ENCODE assay signal across 31 mouse cellular contexts in the genomic region with DNA sequence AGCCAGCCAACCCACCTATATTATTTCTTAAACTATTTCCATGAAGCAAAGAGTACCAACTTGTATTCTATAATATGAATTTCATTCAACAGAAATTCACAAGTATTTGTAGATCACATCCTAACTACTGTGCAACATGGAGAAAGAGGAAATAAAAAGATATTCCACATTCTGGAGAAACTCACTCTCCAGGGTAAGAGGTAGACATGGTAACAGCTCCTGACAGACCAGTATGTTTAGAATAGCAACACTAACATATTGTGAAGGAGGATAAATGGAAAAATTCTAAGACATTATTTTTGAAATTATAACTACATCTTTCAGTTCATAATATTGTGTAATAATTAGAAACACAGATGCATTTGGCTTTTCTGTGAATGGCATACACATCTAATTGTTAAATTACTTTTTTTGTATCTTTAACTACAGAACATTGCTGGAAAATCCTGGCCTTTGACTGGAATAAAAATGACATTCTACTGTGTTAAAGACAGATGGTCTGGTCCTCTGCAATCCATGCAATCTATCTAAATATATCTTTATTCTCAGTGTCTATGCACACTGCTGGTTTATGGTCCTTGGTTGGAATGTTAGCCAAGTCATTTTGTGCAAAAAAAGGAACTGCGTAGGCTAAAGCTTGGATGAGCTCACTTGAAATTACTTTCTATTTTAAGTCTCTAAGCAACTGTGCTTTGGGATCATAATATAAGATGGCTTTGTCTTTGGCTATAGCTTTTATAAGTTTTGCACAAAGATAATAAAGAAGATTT.
DNase-seq lines count a peak whose midpoint lies in the region; ATAC-seq and TF ChIP-seq lines count a peak whose summit lies in the region.
"Had no signal": no experiment of that assay in that cellular context is flagged by ENCODE, and none has a peak within 500 bp of the region (broad histone marks: within the 10 kb centered on the region; RNA-seq: fewer than 3 reads in every experiment).

No protein-coding gene starts in this region.

- H3K4me2 ChIP-seq in forebrain, postnatal 0 days (ENCODE audit: low read depth) = no peak overlapping the region
- H3K4me2 ChIP-seq in forebrain, embryonic 12.5 days = no peak overlapping the region
- H3K4me2 ChIP-seq in liver, postnatal 0 days (ENCODE audit: low read depth, low read length) = no peak overlapping the region
- H3K4me2 ChIP-seq: embryonic facial prominence, embryonic 15.5 days; forebrain, embryonic 13.5 days; hindbrain, embryonic 15.5 days; limb, embryonic 13.5 days; liver, embryonic 12.5 days; midbrain, embryonic 12.5 days; neural tube, embryonic 12.5 days had no signal

- H3K9ac ChIP-seq in forebrain, postnatal 0 days = no peak overlapping the region
- no peak overlapping the region for H3K9ac ChIP-seq in forebrain, embryonic 12.5 days
- no peak overlapping the region for H3K9ac ChIP-seq in liver, postnatal 0 days (replicated peaks)
- H3K9ac ChIP-seq: embryonic facial prominence, embryonic 15.5 days; forebrain, embryonic 13.5 days; hindbrain, embryonic 15.5 days; limb, embryonic 13.5 days; liver, embryonic 12.5 days; midbrain, embryonic 12.5 days; neural tube, embryonic 12.5 days had no signal

- no peak overlapping the region for H3K27ac ChIP-seq in forebrain, postnatal 0 days (ENCODE audit: low read depth, low read length)
- no peak overlapping the region for H3K27ac ChIP-seq in forebrain, embryonic 12.5 days
- no peak overlapping the region for H3K27ac ChIP-seq in liver, postnatal 0 days (ENCODE audit: low read depth)
- H3K27ac ChIP-seq: embryonic facial prominence, embryonic 10.5 days; embryonic facial prominence, embryonic 15.5 days; forebrain, embryonic 13.5 days; hindbrain, embryonic 10.5 days; hindbrain, embryonic 15.5 days; limb, embryonic 13.5 days; liver, embryonic 12.5 days; midbrain, embryonic 12.5 days; neural tube, embryonic 12.5 days had no signal

- H3K4me3 ChIP-seq in forebrain, postnatal 0 days (ENCODE audit: low read depth, low read length) = no peak overlapping the region
- no peak overlapping the region for H3K4me3 ChIP-seq in forebrain, embryonic 12.5 days (replicated peaks)
- no peak overlapping the region for H3K4me3 ChIP-seq in liver, postnatal 0 days (ENCODE audit: low read depth, low read length)
- H3K4me3 ChIP-seq: embryonic facial prominence, embryonic 10.5 days; embryonic facial prominence, embryonic 15.5 days; forebrain, embryonic 13.5 days; hindbrain, embryonic 10.5 days; hindbrain, embryonic 15.5 days; limb, embryonic 13.5 days; liver, embryonic 12.5 days; megakaryocyte, embryonic 14.5 days; midbrain, embryonic 12.5 days; myocyte; neural tube, embryonic 12.5 days had no signal

- TF ChIP-seq EP300 in liver, postnatal 0 days (IDR thresholded peaks at IDR 0.05; ENCODE audit: low read depth) = no peak

- no peaks in the 10 kb centered on the region for H3K9me3 ChIP-seq in forebrain, postnatal 0 days (ENCODE audit: low read length)
- no peaks in the 10 kb centered on the region for H3K9me3 ChIP-seq in forebrain, embryonic 12.5 days
- H3K9me3 ChIP-seq in liver, postnatal 0 days (ENCODE audit: low read length) = no peaks in the 10 kb centered on the region
- H3K9me3 ChIP-seq: embryonic facial prominence, embryonic 10.5 days; embryonic facial prominence, embryonic 15.5 days; forebrain, embryonic 13.5 days; hindbrain, embryonic 10.5 days; hindbrain, embryonic 15.5 days; limb, embryonic 13.5 days; liver, embryonic 12.5 days; megakaryocyte, embryonic 14.5 days; midbrain, embryonic 12.5 days; neural tube, embryonic 12.5 days had no signal

- WGBS in forebrain, postnatal 0 days = 74% methylated on average over 1 of the region's 1 CpGs
- 96% methylated on average over 1 of the region's 1 CpGs for WGBS in forebrain, embryonic 12.5 days
- 70% methylated on average over 1 of the region's 1 CpGs for WGBS in liver, postnatal 0 days (ENCODE audit: insufficient replicate concordance)

- H3K4me1 ChIP-seq in forebrain, postnatal 0 days (ENCODE audit: insufficient read depth) = no peaks in the 10 kb centered on the region
- H3K4me1 ChIP-seq in forebrain, embryonic 12.5 days = no peaks in the 10 kb centered on the region
- H3K4me1 ChIP-seq in liver, postnatal 0 days (ENCODE audit: insufficient read depth) = no peaks in the 10 kb centered on the region
- H3K4me1 ChIP-seq: embryonic facial prominence, embryonic 10.5 days; embryonic facial prominence, embryonic 15.5 days; forebrain, embryonic 13.5 days; hindbrain, embryonic 10.5 days; hindbrain, embryonic 15.5 days; limb, embryonic 13.5 days; liver, embryonic 12.5 days; megakaryocyte, embryonic 14.5 days; midbrain, embryonic 12.5 days; neural tube, embryonic 12.5 days had no signal

- DNase-seq in forebrain, postnatal 0 days = peak; percentile 0
- DNase-seq in layer of hippocampus, adult 9-11 months = peak; percentile 60
- no peak for DNase-seq in layer of hippocampus, postnatal 25 days (ENCODE audit: extremely low spot score in 1 of 2, low spot score in 1 of 2)
- peak; percentile 2 for DNase-seq in right cerebral cortex, adult 2 months (ENCODE audit: low spot score in 2 of 2)
- DNase-seq in right cerebral cortex, postnatal 4 days = no peak
- DNase-seq in liver, postnatal 0 days = no peak
- DNase-seq: adrenal gland, postnatal 10 days; cerebellum, adult 11-12 months; cerebellum, postnatal 14 days; gastrocnemius, postnatal 14 days; heart, postnatal 14 days; kidney, adult 11 months; kidney, postnatal 14 days; lung, adult 18-20 months; lung, postnatal 4 days; thymus, postnatal 4 days had no signal

- no peak for TF ChIP-seq CTCF in forebrain, postnatal 0 days (IDR thresholded peaks at IDR 0.05; ENCODE audit: low read depth)
- no peak for TF ChIP-seq CTCF in liver, postnatal 0 days (IDR thresholded peaks at IDR 0.05; ENCODE audit: low read depth)

- H3K27me3 ChIP-seq in forebrain, postnatal 0 days (ENCODE audit: insufficient read depth, low read length) = no peaks in the 10 kb centered on the region
- H3K27me3 ChIP-seq in forebrain, embryonic 12.5 days = no peaks in the 10 kb centered on the region
- no peaks in the 10 kb centered on the region for H3K27me3 ChIP-seq in liver, postnatal 0 days (ENCODE audit: insufficient read depth, low read length)
- H3K27me3 ChIP-seq: embryonic facial prominence, embryonic 15.5 days; forebrain, embryonic 13.5 days; hindbrain, embryonic 15.5 days; limb, embryonic 13.5 days; liver, embryonic 12.5 days; megakaryocyte, embryonic 14.5 days; midbrain, embryonic 12.5 days; neural tube, embryonic 12.5 days had no signal

- peak; percentile 82 for ATAC-seq in forebrain, postnatal 0 days
- no peak for ATAC-seq in forebrain, embryonic 12.5 days (ENCODE audit: low FRiP score)
- ATAC-seq in liver, postnatal 0 days = no peak
- ATAC-seq: forebrain, embryonic 13.5 days; inflammation-experienced regulatory T-cells, adult 6 months; liver, embryonic 12.5 days; lung, postnatal 0 days; Patski had no signal

- no peaks in the 10 kb centered on the region for H3K36me3 ChIP-seq in forebrain, postnatal 0 days (ENCODE audit: insufficient read depth)
- H3K36me3 ChIP-seq in forebrain, embryonic 12.5 days (replicated peaks) = no peaks in the 10 kb centered on the region
- no peaks in the 10 kb centered on the region for H3K36me3 ChIP-seq in liver, postnatal 0 days (replicated peaks; ENCODE audit: insufficient read depth, low read length)
- H3K36me3 ChIP-seq: embryonic facial prominence, embryonic 10.5 days; embryonic facial prominence, embryonic 15.5 days; hindbrain, embryonic 10.5 days; hindbrain, embryonic 15.5 days; limb, embryonic 13.5 days; liver, embryonic 12.5 days; midbrain, embryonic 12.5 days; neural tube, embryonic 12.5 days had no signal

Comparison
In these comparisons a context has a peak if more than half of its experiments do, and no peak if none do; other contexts are left out.
1. DNase-seq: peak in forebrain, postnatal 0 days (single experiment), layer of hippocampus, adult 9-11 months (single experiment) and right cerebral cortex, adult 2 months (2 of 2); none in layer of hippocampus, postnatal 25 days (0 of 2), right cerebral cortex, postnatal 4 days (single experiment) and liver, postnatal 0 days (single experiment).